Mouse (Mus musculus): Measurements from ENCODE around the gene Gm3633. TPM values are rescaled to one million over a fixed set of nuclear protein-coding genes. Genes with fewer than 3 reads are reported as not detected.
"Not testable (repeated sequence)": the region's sequence is repeated elsewhere in the genome, so short reads cannot be mapped to it uniquely, and the experiment has no call there.

The Gm3633 gene
- polyA plus RNA-seq (2016; fragmentation: Nextera tagmentation; extraction: Ambion mirVana): not detected in 2 replicates

DNA sequence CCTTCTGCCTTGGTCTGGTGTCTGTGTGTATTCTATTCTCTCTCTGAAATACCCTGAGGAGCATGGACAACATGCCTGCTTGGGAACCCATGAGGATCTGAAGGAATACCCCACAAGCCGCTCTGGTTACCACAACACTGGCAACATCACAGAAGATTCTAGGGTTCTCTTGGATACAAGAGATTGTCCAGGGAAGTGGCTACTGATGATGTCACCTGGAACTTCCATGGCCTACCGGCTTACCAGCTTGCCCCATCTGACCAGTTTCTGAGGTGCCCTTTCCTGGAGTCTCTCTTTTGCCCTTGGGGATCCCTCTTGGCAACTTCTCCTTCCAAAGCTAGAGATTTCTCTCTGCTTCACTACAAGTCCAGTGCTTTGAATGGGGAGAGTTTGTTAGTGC is at the start of gene Gm3633:
Gm3633 (minus strand) TSS at position 101 of the 400 bp plus-strand sequence.
- 67% methylated on average over 1 of the region's 2 CpGs for WGBS
- H3K9ac ChIP-seq (replicated peaks); H3K27ac ChIP-seq (replicated peaks); H3K4me1 ChIP-seq; ATAC-seq (ENCODE audit: low FRiP score, low read depth); H3K4me3 ChIP-seq; H3K36me3 ChIP-seq; H3K9me3 ChIP-seq; H3K27me3 ChIP-seq; H3K4me2 ChIP-seq (replicated peaks): not testable (repeated sequence)

DNA sequence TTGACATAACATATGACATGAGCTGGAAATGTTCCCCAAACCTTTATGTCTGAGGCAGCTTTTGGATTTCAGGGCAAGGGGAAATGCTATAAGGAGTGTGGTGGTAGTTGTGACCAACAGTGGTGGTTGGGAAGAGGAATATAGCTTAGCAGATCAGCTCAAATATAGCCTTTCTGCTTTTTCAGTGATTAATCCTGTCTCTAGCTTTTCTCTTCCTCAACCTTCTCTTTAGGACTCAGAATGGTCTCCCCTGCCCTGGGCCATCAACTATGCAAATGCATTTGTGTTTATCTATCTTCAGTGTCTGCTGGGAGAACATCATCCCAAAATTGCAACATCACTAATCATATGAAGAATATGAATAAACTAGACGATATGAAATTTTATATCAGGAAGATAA is 13.9 kb upstream of the Gm3633 start, which contains the start of gene Gm10378:
Gm10378 (plus strand) TSS at position 301 of the 400 bp plus-strand sequence.
- not testable (repeated sequence) for ATAC-seq (ENCODE audit: low FRiP score, low read depth); H3K4me2 ChIP-seq (replicated peaks); H3K9ac ChIP-seq (replicated peaks); H3K4me3 ChIP-seq; H3K27ac ChIP-seq (replicated peaks); H3K9me3 ChIP-seq; H3K27me3 ChIP-seq; H3K36me3 ChIP-seq; H3K4me1 ChIP-seq
- no CpG with 5 or more reads among the region's 1 CpGs for WGBS

DNA sequence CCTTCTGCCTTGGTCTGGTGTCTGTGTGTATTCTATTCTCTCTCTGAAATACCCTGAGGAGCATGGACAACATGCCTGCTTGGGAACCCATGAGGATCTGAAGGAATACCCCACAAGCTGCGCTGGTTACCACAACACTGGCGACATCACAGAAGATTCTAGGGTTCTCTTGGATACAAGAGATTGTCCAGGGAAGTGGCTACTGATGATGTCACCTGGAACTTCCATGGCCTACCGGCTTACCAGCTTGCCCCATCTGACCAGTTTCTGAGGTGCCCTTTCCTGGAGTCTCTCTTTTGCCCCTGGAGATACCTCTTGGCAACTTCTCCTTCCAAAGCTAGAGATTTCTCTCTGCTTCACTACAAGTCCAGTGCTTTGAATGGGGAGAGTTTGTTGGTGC is 41.9 kb downstream of the Gm3633 start, which contains the start of gene Gm17124:
Gm17124 (minus strand) TSS at position 101 of the 400 bp plus-strand sequence.
- H3K36me3 ChIP-seq; H3K27ac ChIP-seq (replicated peaks); H3K4me1 ChIP-seq; H3K9me3 ChIP-seq; H3K27me3 ChIP-seq; H3K9ac ChIP-seq (replicated peaks); H3K4me3 ChIP-seq; H3K4me2 ChIP-seq (replicated peaks); ATAC-seq (ENCODE audit: low FRiP score, low read depth): not testable (repeated sequence)
- no CpG with 5 or more reads among the region's 3 CpGs for WGBS

Small RNAs within 50 kb of the gene (microRNA-seq; reads per million reads assigned to microRNA genes)
- not detected for gene Gm23620
- not detected for gene Gm25228

Other genes starting within 250 kb of the Gm3633 start
- gene Gm8005, start 202.2 kb downstream of the Gm3633 start, polyA plus RNA-seq (2016; fragmentation: Nextera tagmentation; extraction: Ambion mirVana): not detected in 2 replicates
- gene Gm8011, start 178.0 kb downstream of the Gm3633 start, polyA plus RNA-seq (2016; fragmentation: Nextera tagmentation; extraction: Ambion mirVana): not detected in 2 replicates
- not detected in 2 replicates for gene Gm8020, start 139.6 kb downstream of the Gm3633 start, polyA plus RNA-seq (2016; fragmentation: Nextera tagmentation; extraction: Ambion mirVana)
- not detected in 2 replicates for gene Gm8024, start 117.6 kb downstream of the Gm3633 start, polyA plus RNA-seq (2016; fragmentation: Nextera tagmentation; extraction: Ambion mirVana)
- not detected in 2 replicates for gene Gm17124, start 42.0 kb downstream of the Gm3633 start, polyA plus RNA-seq (2016; fragmentation: Nextera tagmentation; extraction: Ambion mirVana)
- not detected in 2 replicates for gene Gm10378, start 14.0 kb upstream of the Gm3633 start, polyA plus RNA-seq (2016; fragmentation: Nextera tagmentation; extraction: Ambion mirVana)
- not detected in 2 replicates for gene Gm3015, start 126.9 kb upstream of the Gm3633 start, polyA plus RNA-seq (2016; fragmentation: Nextera tagmentation; extraction: Ambion mirVana)
- gene Gm10377, start 156.1 kb upstream of the Gm3633 start, polyA plus RNA-seq (2016; fragmentation: Nextera tagmentation; extraction: Ambion mirVana): not detected in 2 replicates
- gene Gm21977, start 211.6 kb upstream of the Gm3633 start, polyA plus RNA-seq (2016; fragmentation: Nextera tagmentation; extraction: Ambion mirVana): not detected in 2 replicates